Mouse (Mus musculus): ENCODE results near the gene Rbm4b.

DNA sequence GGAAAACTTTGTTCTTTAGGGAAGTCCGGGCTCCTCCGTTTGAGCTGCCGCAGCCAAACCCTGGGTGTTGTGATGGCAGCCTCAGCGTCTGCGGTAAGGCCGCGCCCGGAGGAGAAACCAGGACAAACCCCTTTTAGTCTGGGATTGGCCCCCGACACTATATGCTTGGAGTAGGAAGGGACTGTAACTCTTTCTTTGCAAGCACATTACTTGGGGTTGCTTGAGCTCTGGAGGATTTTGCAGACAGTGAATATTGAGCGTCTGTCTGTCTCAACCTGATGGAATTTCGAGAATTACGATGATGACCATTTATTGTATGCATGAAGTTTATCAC, 55.6 kb downstream of the Rbm4b start:
- TF ChIP-seq CTCF (IDR thresholded peaks at IDR 0.05 in 2 of 3, conservative IDR thresholded peaks at IDR 0.05 in 1 of 3; ENCODE audit: control insufficient read depth in 1 of 3, insufficient read depth in 1 of 3, low read depth in 2 of 3, low read length in 3 of 3, poor library complexity in 1 of 3, severe bottlenecking in 1 of 3): no peak
- TF ChIP-seq EP300 (IDR thresholded peaks at IDR 0.05; ENCODE audit: low read depth in 1 of 2, low read length in 2 of 2): peak in 1 of 2 experiments; percentile 6; a peak in 1 of 4 replicates
- TF ChIP-seq GATA1 (IDR thresholded peaks at IDR 0.05; ENCODE audit: low read depth, low read length): no peak
- TF ChIP-seq USF2 (IDR thresholded peaks at IDR 0.05; ENCODE audit: borderline replicate concordance in 1 of 2, insufficient read depth in 1 of 2, low read depth in 1 of 2, low read length in 2 of 2): no peak
- TF ChIP-seq POLR2A (IDR thresholded peaks at IDR 0.05; ENCODE audit: control insufficient read depth in 1 of 2, insufficient read depth in 1 of 2, low read depth in 1 of 2, low read length in 2 of 2, poor library complexity in 1 of 2): no peak
- TF ChIP-seq GABPA (IDR thresholded peaks at IDR 0.05; ENCODE audit: low read depth, low read length): no peak
